11 mouse cellular contexts compared by ENCODE assay signal in genomic region chr15:80697564-80697963, GRCm38 (mm10). TPM values are rescaled to one million over a fixed set of nuclear protein-coding genes. Genes with fewer than 3 reads are reported as not detected.
DNase-seq lines count a peak whose midpoint lies in the region; ATAC-seq lines count a peak whose summit lies in the region.
"Had no signal": no experiment of that assay in that cellular context is flagged by ENCODE, and none has a peak within 500 bp of the region (broad histone marks: within the 10 kb centered on the region; RNA-seq: fewer than 3 reads in every experiment).

No protein-coding gene starts in this region.

- ATAC-seq in forebrain, embryonic 12.5 days (ENCODE audit: low FRiP score), result no peak
- ATAC-seq in forebrain, embryonic 11.5 days (replicated peaks; ENCODE audit: low FRiP score), result no peak
- ATAC-seq in neural tube, embryonic 15.5 days (ENCODE audit: low FRiP score), result no peak
- 0 out of 2 replicates have a peak, but pooled peaks have one; percentile 20 for ATAC-seq in megakaryocyte-erythroid progenitor cell, adult 5-6 weeks (replicated peaks; ENCODE audit: low FRiP score, low TSS enrichment, poor library complexity, severe bottlenecking)

- H3K4me2 ChIP-seq in forebrain, embryonic 12.5 days, result no peak overlapping the region
- no peak overlapping the region for H3K4me2 ChIP-seq in forebrain, embryonic 11.5 days (ENCODE audit: low read depth, low read length, severe bottlenecking)
- H3K4me2 ChIP-seq in neural tube, embryonic 15.5 days, result no peak overlapping the region
- H3K4me2 ChIP-seq: liver, embryonic 11.5 days; midbrain, embryonic 12.5 days had no signal

- WGBS in forebrain, embryonic 12.5 days, result 72% methylated on average over 5 of the region's 5 CpGs
- 53% methylated on average over 5 of the region's 5 CpGs for WGBS in forebrain, embryonic 11.5 days
- WGBS in neural tube, embryonic 15.5 days, result 52% methylated on average over 5 of the region's 5 CpGs

- H3K9ac ChIP-seq in forebrain, embryonic 12.5 days, result no peak overlapping the region
- no peak overlapping the region for H3K9ac ChIP-seq in forebrain, embryonic 11.5 days (ENCODE audit: low read length)
- H3K9ac ChIP-seq in neural tube, embryonic 15.5 days (replicated peaks), result no peak overlapping the region
- H3K9ac ChIP-seq: midbrain, embryonic 12.5 days had no signal

- H3K27ac ChIP-seq in forebrain, embryonic 12.5 days, result 0 out of 2 replicates have a peak overlapping the region, but pooled peaks have one; percentile 6
- H3K27ac ChIP-seq in forebrain, embryonic 11.5 days (ENCODE audit: low read depth, low read length), result no peak overlapping the region
- H3K27ac ChIP-seq in neural tube, embryonic 15.5 days (replicated peaks), result 0 out of 2 replicates have a peak overlapping the region, but pooled peaks have one; percentile 28
- H3K27ac ChIP-seq: heart, adult 2 months; midbrain, embryonic 12.5 days had no signal

- no peaks in the 10 kb centered on the region for H3K36me3 ChIP-seq in forebrain, embryonic 12.5 days (replicated peaks)
- no peaks in the 10 kb centered on the region for H3K36me3 ChIP-seq in forebrain, embryonic 11.5 days (ENCODE audit: control insufficient read depth, insufficient read depth, low read length)
- H3K36me3 ChIP-seq in neural tube, embryonic 15.5 days, result no peaks in the 10 kb centered on the region
- H3K36me3 ChIP-seq: midbrain, embryonic 12.5 days had no signal

- DNase-seq in forebrain, embryonic 11.5 days (ENCODE audit: low spot score), result no peak
- no peak for DNase-seq in neural tube, embryonic 10.5 days (ENCODE audit: extremely low spot score, low spot score)
- DNase-seq in thymus, postnatal 4 days, result peak; percentile 76
- DNase-seq in left cerebral cortex, postnatal 25 days (ENCODE audit: low spot score in 2 of 2), result no peak
- no peak for DNase-seq in left cerebral cortex, adult 11 months (ENCODE audit: low spot score)

- H3K4me3 ChIP-seq in forebrain, embryonic 12.5 days (replicated peaks), result no peak overlapping the region
- H3K4me3 ChIP-seq in forebrain, embryonic 11.5 days (ENCODE audit: low read depth, low read length), result no peak overlapping the region
- H3K4me3 ChIP-seq in neural tube, embryonic 15.5 days (replicated peaks), result no peak overlapping the region
- H3K4me3 ChIP-seq: heart, adult 2 months; midbrain, embryonic 12.5 days had no signal

- no peaks in the 10 kb centered on the region for H3K9me3 ChIP-seq in forebrain, embryonic 12.5 days
- H3K9me3 ChIP-seq in forebrain, embryonic 11.5 days (ENCODE audit: control insufficient read depth, low read length), result no peaks in the 10 kb centered on the region
- no peaks in the 10 kb centered on the region for H3K9me3 ChIP-seq in neural tube, embryonic 15.5 days (replicated peaks)
- H3K9me3 ChIP-seq: midbrain, embryonic 12.5 days had no signal

- H3K4me1 ChIP-seq in forebrain, embryonic 12.5 days, result peaks cover 27% of the 10 kb centered on the region
- H3K4me1 ChIP-seq in forebrain, embryonic 11.5 days (replicated peaks; ENCODE audit: control insufficient read depth, insufficient read depth, low read length), result 0 out of 2 replicates have a peak, but pooled peaks cover 2% of the 10 kb centered on the region
- H3K4me1 ChIP-seq in neural tube, embryonic 15.5 days, result peaks cover 27% of the 10 kb centered on the region

- H3K27me3 ChIP-seq in forebrain, embryonic 12.5 days, result peaks cover 23% of the 10 kb centered on the region
- no peaks in the 10 kb centered on the region for H3K27me3 ChIP-seq in forebrain, embryonic 11.5 days (ENCODE audit: control insufficient read depth, insufficient read depth, low read length)
- H3K27me3 ChIP-seq in neural tube, embryonic 15.5 days (replicated peaks), result 0 out of 2 replicates have a peak, but pooled peaks cover 2% of the 10 kb centered on the region

- intact Hi-C loops in left cerebral cortex, postnatal 25 days (cut with DNase I), result loop anchor here (10.0 kb wide), 1 partner anchor 193 kb away; no protein-coding TSS in a partner anchor

RNA-seq across cellular contexts. Expression of gene Tnrc6b, which starts 13.5 kb away (rescaled TPM):
- polyA plus RNA-seq in forebrain, embryonic 12.5 days (2016; fragmentation: Nextera tagmentation; extraction: Ambion mirVana), result 54.3 and 62.5 TPM in 2 replicates
- 20.8 and 23.3 TPM in 2 replicates for polyA plus RNA-seq in forebrain, embryonic 11.5 days (2014; fragmentation: Nextera tagmentation; extraction: Ambion mirVana)
- polyA plus RNA-seq in neural tube, embryonic 15.5 days (2015; fragmentation: Nextera tagmentation; extraction: Ambion mirVana), result 30.3 and 33.2 TPM in 2 replicates
- 79.3 and 89.0 TPM in 2 replicates for total RNA-seq in megakaryocyte-erythroid progenitor cell, adult 5-6 weeks (2014; fragmentation: Nextera tagmentation)
- total RNA-seq in megakaryocyte-erythroid progenitor cell, adult 5-6 weeks (2017), result 40.3 and 48.5 TPM in 2 replicates
- total RNA-seq in left cerebral cortex, postnatal 25 days (2021), result 100 to 1,000 TPM; 110 to 131 TPM

RNA-seq across cellular contexts. Expression of gene Fam83f, which starts 25.9 kb away (rescaled TPM):
- 0.47 and 0.54 TPM in 2 replicates for polyA plus RNA-seq in forebrain, embryonic 12.5 days (2016; fragmentation: Nextera tagmentation; extraction: Ambion mirVana)
- 0.32 and 0.51 TPM in 2 replicates for polyA plus RNA-seq in forebrain, embryonic 11.5 days (2014; fragmentation: Nextera tagmentation; extraction: Ambion mirVana)
- 0.23 and 2.4 TPM in 2 replicates for polyA plus RNA-seq in neural tube, embryonic 15.5 days (2015; fragmentation: Nextera tagmentation; extraction: Ambion mirVana)
- total RNA-seq in megakaryocyte-erythroid progenitor cell, adult 5-6 weeks (2014; fragmentation: Nextera tagmentation), result not detected in 2 replicates
- not detected in 2 replicates for total RNA-seq in megakaryocyte-erythroid progenitor cell, adult 5-6 weeks (2017)
- total RNA-seq in left cerebral cortex, postnatal 25 days (2021), result under 1 TPM; 0.30 to 0.46 TPM
- total RNA-seq: heart, adult 2 months had no signal
